Mouse (Mus musculus): ENCODE data around the gene Psmb5. TPM values are rescaled to one million over a fixed set of nuclear protein-coding genes. Genes with fewer than 3 reads are reported as not detected.

Gene Psmb5
- total RNA-seq (2021), result 100 to 1,000 TPM; 195 to 201 TPM

DNA sequence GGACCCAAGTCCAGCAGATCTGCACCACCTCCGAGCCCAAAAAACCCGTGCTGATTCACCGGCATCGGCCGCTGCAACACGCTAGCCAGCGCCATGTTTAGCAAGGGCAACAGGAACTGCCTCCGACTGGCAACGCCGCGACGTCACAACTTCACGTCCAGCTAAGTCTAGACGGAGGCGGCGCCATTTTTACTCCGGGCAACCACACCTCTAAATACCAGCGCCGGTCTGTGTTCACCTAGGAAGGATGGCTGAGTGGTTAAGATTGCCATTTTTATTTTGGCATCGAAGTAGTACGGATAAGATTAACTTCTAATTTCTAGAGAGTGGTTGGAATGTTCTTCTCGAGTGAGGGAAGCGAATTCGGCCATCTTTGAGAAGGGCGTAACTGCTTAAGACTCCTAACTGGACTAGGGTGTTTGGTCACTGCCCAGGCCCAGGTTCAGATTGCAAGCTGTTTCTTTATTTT, at the start of gene Psmb5:
Psmb5 (minus strand) TSS at position 126 of the 469 bp plus-strand sequence.
- intact Hi-C loops (cut with DNase I), result no loop called here
- peak; percentile 77 for DNase-seq (ENCODE audit: low spot score)

DNA sequence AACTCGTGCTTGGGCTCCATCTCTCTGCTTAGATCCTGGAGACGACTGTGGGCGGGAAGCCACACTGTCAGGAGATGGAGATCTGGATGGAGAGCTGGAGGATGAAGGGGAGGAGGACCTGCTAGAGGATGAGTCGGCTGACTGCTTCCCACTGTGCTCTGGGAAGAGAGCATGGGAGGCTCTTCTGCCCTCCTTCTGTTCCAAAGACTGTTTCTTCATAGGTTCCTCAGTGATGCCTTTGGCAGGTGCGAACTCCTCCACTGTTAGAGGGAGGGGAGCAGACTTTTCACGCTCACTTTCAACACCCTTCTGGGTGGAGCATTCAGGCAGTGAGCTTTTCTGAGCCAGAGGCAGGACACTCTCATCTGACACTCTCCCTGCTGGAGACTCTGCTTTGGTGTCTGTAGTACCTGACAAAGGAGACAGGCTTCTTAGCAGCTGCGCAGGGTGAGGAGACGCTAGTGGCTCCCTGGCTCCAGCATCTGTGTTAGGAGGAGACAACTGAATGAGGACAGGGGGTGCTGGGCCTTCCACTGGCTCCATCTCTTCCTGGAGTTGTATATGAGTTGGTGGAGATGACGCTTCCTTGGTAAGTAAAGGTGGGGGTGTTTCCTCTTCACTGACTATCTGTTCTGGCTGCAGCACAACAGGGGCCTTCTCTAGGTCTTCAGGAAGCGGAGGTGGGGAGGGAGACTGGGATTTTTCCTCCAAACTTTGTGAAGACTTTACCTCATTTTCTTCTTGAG, 46.8 kb upstream of the Psmb5 start:
- intact Hi-C loops (cut with DNase I), result no loop called here
- no peak for DNase-seq (ENCODE audit: low spot score)

DNA sequence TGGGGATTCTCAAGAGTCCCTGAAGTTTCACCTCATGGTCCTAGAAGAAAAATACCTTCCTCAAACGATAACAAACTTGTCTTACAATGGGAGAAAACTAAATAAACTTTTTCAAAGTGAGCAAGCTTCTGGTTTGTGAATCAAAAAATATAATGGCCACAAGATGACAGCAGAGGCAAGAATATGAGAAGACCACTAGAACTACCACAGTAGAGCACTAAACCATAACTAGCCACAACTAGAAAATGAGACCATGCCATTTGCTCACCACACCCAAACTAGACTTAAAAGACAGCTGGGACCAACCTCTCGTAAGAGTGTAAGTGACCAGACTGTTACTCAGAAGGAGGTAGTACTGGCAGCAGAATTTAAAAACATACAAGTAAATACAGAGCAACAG, 42.2 kb upstream of the Psmb5 start:
- DNase-seq (ENCODE audit: low spot score), result no peak
- intact Hi-C loops (cut with DNase I), result loop anchor here (2.0 kb wide), 1 partner anchor 41 kb away; no protein-coding TSS in a partner anchor

DNA sequence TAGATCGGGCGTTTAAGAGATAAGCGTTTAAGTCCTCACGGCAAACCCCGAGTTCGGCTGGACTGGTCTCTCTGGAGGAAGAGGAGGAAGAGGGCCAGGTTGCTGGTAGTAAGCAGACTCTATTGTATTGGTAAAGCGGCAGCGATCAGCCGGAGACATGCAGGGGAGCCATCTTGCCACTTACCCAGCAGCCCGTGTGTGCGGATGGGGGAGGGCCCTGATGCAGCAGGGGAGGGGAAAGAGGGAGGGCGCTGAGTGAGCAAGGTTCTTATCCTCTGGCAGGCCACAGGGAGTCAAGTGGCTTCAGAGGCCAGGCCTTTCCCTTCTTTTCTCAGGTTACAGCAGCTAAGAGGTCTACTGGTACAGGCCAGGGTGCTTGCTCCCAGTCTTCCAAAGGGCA, 35.7 kb upstream of the Psmb5 start:
- DNase-seq (ENCODE audit: low spot score), result peak; percentile 75
- intact Hi-C loops (cut with DNase I), result loop anchor here (5.0 kb wide), 1 partner anchor 34 kb away; the partner anchor contains the start of genes 1700123O20Rik and Acin1

DNA sequence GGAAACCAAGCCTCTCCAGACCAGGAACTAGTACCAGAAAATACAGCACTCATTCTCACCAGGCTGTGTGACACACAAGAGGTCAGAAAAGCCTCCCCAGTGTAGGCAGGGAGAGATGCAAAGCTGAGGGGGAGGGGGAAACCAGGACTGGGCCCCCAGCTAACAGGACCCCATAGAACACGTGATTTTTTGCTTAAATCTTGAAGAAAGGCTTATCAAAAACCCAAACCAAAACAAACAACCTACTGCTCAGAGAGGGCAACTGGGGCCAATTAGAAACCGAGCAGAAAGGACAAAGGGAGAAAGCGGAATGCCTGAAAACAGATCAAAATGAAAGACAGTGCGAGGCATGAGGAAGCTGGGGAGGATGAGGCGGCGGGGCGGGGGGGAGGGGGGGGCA, 35.0 kb upstream of the Psmb5 start:
- DNase-seq (ENCODE audit: low spot score), result no peak
- intact Hi-C loops (cut with DNase I), result loop anchor here (5.0 kb wide), 1 partner anchor 35 kb away; the partner anchor contains the start of genes 1700123O20Rik and Acin1

DNA sequence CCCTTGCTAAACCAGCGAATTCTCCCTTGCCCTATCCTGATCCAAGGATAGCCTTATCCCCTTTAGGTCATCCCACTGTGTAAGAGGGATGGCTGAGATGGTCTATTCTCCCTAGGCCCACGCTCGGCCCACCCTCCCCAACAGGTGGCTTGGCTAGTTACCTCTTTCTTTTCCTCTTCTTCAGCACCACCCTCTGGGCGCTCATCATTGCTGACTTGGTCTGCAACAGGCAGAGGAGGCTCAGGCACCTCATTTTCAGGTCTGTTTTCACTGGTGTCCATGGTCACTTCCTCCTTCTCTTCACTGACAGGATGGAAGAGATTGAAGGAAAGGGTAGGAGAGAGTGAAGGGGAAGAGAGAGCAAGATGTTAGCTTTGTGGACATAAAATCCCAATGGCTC, 33.7 kb upstream of the Psmb5 start:
- no peak for DNase-seq (ENCODE audit: low spot score)
- intact Hi-C loops (cut with DNase I), result loop anchor here (2.0 to 5.0 kb wide), 2 partner anchors 36 to 49 kb away; partner anchors contain the start of genes 1700123O20Rik and Acin1

DNA sequence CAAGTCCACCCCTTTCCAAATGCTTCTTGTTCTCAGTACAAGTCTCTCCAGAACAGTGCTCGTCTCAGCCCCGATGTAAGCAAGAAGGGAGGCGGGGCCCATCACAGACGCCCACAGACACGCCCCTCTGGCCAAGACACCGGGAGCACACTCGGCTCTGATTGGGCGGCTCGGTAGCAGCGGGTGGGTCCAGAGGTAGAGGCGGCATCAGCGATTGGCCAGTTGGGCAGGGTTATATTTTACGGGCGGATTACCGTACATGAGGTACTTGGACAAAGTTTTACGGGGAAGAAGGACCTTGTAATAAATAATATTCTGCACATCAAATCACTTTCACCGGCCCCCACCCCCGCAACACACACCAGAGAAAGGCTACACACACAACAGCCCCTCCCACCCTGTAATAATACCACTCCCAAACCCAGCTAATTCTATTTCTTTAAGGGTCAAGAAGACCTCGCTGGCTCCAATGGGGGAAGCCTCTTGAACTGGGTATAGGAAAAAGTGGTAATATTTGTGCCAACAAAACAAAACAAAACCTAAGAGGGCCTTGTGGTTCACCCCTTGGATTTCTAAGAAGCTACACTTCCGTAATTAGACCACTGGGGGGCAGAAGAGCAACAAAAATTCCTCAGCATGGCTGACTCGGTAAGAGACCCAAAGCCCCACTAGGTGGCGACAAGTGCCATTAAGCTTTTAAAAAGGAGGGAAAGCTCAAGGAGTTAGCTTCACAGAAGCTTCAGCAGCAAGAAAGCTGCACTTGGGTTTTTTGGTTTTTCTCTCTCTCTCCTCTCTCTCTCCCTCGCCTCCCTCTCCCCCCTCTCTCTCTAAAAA, 33.0 kb upstream of the Psmb5 start:
- intact Hi-C loops (cut with DNase I), result loop anchor here (2.0 to 5.0 kb wide), 2 partner anchors 36 to 50 kb away; partner anchors contain the start of genes 1700123O20Rik and Acin1
- DNase-seq (ENCODE audit: low spot score), result peak; percentile 53

DNA sequence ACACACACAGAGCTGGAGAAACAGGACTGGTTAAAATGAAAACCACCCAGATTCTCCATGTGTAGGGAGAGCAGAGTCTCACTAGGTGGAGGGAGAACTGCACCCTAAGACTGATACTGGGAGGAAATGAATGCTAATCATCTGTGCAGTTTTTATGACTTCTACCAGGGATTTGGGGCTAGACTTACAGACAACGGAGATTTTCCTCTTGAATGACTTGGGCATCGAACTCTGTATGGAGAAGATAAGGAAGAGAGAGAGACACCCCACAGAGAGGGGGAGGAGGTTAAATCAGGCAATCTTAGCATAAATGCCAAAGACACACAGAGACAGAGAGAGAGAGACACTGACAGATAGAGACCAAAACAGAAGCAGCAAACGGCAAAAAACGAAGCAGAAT, 30.1 kb upstream of the Psmb5 start:
- intact Hi-C loops (cut with DNase I), result loop anchor here (10.0 kb wide), 1 partner anchor 423 kb away; no protein-coding TSS in a partner anchor

DNA sequence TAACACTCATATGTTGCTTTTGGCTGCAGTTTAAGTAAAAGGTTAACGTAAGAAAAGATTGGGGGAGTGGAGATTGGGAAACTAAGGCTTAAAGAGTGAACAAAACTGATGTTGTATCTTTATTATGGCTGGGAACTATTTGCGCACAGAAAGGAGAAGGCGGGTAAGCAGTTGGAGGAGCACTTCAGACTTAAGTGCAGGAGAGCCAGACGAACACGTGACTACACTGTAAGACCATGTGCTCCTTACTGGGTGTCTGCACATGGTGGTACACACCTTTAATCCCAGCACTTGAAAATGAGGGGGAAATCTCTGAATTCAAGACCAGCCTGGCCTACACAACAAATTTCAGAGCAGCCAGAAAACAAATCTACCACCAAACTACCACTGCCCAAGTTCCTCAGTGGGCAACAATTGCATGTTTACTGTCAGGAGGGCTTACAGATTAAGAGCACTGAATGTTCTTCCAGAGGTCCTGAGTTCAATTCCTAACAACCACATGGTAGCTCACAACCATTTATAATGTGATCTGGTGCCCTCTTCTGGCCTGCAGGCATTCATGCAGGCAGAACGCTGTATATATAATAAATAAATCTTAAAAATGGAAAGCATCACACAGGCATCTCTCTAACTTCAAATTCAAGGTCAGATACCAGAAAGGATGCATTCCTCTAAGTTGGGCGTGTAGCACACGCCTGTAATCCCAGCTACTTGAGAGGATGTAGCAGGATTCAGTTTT, 29.2 kb upstream of the Psmb5 start:
- intact Hi-C loops (cut with DNase I), result loop anchor here (10.0 kb wide), 1 partner anchor 422 kb away; no protein-coding TSS in a partner anchor
- DNase-seq (ENCODE audit: low spot score), result no peak

More for the DNA sequence above, 30.1 kb upstream of the Psmb5 start:
- no peak for DNase-seq (ENCODE audit: low spot score)

DNA sequence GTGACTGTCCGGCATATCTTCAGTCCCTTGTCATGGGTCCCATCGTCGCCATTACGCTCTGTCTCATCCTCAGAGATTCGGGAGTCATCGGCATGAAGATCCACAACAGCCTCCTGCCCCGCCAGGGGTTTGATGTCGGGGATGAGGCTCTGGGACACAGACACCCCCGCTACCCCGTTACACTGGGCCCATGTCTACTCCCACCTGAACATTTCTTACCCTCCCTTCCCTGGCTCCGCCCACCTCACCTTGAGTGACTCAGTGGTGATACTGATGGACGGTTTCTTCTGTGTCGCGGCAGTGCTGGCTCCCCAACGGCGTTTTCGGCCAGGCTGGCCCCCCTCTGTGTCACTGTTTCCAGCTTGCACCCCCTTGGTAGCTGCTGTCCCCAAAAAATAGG, 28.6 kb upstream of the Psmb5 start:
- intact Hi-C loops (cut with DNase I), result loop anchor here (10.0 kb wide), 1 partner anchor 422 kb away; no protein-coding TSS in a partner anchor
- DNase-seq (ENCODE audit: low spot score), result no peak

DNA sequence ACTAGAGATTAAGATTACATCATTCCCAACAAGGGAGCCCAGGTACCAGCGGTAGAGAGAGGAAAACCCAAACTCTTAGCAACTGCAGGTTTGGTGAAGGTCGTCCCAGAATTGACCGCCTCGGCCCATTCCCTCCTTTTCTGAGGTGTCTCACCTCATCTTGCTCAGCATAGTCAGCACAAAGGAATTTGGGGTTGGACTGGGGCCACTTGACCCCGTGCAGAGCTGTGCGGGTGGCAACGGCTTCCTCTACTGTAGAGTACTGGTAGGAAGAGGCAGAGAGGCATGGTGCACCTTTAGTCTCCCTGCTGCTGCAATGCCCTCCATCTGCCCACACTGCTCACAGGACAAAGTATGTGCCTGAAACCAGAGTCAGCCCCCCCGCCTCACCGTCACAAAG, 26.5 kb upstream of the Psmb5 start:
- intact Hi-C loops (cut with DNase I), result loop anchor here (10.0 kb wide), 1 partner anchor 419 kb away; no protein-coding TSS in a partner anchor
- no peak for DNase-seq (ENCODE audit: low spot score)

DNA sequence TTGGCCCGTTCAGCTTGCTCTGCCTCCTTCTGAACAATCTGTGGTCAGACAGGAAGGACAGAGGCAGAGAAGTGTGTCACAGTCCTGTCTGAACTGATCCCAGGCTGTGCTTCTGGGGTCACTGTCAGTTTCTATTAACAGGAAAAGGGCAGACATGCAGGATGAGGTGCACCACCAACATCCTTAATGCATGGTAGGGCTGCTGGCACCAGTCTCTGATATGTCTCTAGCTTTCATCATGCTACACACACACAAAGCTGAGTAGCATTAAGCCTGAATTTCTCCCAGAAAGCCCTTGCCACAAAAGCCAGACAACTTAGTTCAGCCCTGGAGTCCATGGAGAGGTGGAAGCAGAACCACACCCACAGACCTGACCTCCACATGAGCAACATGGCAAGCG, 25.2 kb upstream of the Psmb5 start:
- DNase-seq (ENCODE audit: low spot score), result no peak
- intact Hi-C loops (cut with DNase I), result loop anchor here (10.0 kb wide), 1 partner anchor 418 kb away; no protein-coding TSS in a partner anchor

DNA sequence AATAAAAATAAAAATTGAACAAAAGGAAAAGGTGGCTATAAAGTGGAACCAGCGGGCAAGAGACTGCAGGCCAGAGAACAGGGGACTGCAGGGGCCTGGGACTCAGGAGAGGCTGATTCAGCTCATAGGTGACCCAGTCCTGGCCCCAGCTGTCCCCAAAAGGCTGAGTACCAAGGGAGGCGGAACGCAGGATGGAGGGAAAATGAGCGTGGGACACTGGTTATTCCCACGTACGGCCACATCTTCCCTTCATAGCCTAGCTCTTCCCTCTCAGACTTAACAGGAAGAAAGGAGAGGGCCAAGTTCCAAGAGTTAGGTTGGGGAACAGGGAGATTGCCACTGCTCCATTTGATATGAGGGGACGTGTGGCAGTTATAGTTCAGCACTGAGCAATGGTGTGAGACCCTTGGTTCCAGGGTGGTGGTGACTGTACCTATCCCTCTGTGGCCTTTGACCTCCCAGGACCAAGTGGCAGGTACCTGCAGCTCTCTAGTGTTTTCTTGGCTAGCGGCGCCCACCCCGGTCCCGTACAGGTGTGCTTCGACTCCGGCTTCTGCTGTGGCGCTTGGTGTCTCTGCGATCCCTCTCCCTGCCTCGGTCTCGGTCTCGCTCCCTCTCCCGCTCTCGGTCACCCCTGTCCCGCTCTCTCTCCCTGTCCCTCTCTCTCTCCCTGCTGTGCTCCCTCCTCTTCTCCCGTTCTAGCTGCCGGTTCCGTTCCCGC, 24.6 kb upstream of the Psmb5 start:
- no peak for DNase-seq (ENCODE audit: low spot score)
- intact Hi-C loops (cut with DNase I), result loop anchor here (10.0 kb wide), 1 partner anchor 418 kb away; no protein-coding TSS in a partner anchor

DNA sequence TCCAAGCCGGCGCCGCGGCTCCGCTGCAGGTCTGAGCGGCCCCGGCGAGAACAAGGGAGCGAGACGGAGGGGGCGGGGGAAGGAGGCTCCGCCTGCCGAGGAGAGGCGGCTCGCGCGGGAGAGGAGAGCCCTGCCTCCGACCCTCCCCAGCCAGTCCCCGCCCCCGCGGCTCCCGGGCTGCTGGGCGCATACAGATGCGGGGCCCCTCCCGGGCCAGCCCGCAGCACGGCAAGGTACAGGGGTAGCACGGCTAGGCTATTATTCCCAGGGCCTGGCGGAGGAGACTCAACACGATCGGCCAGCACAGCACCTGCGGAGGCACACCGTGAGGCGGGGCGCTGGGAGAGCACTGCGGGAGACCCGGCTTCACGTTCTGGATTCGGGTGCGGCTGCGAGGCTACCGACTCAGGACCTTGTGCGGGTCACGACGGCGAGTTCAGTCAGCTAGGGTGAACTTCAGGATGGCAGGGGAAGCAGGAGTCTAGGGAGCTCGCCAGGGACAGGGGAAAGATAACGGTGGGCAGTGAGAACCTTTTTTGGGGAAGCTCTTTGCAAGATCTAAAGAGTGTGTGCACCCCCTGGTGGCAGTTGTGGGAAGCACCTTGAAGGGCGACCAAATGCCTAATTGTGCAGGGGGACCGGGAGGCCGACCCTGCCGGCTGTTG, 23.6 kb upstream of the Psmb5 start, which contains the start of gene Cdh24:
Cdh24 (minus strand) TSS at position 60 of the 665 bp plus-strand sequence.
- intact Hi-C loops (cut with DNase I), result loop anchor here (1.0 to 10.0 kb wide), 2 partner anchors 72 to 417 kb away; no protein-coding TSS in a partner anchor
- peak; percentile 77 for DNase-seq (ENCODE audit: low spot score)

DNA sequence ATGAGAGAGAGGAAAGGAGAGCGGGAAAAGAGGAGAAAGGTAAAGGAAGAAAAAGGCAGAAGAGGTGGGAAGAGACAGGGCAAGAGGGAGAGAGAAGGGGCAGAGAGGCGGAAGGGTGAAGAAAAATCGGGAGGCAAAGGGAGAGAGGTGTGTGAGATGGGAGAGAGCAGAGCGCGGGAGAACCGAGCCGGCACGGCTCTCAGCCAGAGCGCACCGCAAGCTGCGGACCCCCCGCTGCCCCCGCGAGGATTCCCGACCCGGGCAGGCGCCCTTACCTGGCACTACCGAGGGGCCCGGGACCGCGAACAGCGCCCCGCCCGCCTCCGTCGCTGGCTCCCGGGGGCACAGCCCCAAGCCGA, 23.1 kb upstream of the Psmb5 start, which contains the start of gene Gm17606:
Gm17606 (plus strand) TSS at position 7 of the 359 bp plus-strand sequence.
- DNase-seq (ENCODE audit: low spot score), result no peak

DNA sequence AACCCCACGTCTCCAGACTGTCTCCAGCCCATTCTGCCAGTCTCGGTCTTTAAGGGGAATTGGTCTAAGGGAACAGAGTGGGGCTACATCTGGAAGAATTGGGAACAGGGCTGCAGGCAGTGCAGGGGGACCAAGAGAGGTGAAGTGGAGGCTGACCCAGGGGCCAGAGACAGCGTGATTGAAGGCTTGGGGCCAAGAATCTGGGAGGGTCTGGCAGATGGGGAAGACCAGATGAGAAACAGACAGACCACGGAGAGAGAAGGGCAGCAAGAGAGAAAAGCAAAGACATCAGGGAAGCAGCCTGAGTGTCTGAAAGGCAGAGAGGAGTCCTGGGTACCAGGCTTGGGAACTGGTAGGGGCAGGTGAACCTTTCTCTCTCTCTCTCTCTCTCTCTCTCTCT, 22.3 kb upstream of the Psmb5 start:
- intact Hi-C loops (cut with DNase I), result loop anchor here (10.0 kb wide), 1 partner anchor 415 kb away; no protein-coding TSS in a partner anchor
- no peak for DNase-seq (ENCODE audit: low spot score)

More for the DNA sequence above, 23.1 kb upstream of the Psmb5 start, which contains the start of gene Gm17606:
- intact Hi-C loops (cut with DNase I), result loop anchor here (1.0 to 10.0 kb wide), 2 partner anchors 72 to 416 kb away; no protein-coding TSS in a partner anchor

DNA sequence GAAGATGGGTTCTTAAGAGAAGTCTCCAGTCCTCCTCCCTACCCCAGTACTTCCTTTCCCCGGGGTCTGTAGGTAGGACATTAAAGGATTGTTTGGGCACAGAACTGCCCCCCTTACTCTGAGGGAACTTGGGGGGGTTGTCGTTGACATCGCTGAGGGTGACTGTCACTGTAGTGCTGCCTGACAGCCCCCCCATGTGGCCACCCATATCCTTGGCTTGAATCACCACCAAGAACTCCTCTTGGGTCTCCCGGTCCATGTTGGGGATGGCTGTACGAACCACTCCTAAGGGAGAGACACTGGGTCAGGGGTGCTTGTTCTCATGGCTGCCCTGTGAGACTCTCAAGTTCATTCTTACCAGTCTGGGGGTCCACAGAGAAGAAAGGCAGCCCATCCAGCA, 20.4 kb upstream of the Psmb5 start:
- intact Hi-C loops (cut with DNase I), result no loop called here
- DNase-seq (ENCODE audit: low spot score), result no peak

DNA sequence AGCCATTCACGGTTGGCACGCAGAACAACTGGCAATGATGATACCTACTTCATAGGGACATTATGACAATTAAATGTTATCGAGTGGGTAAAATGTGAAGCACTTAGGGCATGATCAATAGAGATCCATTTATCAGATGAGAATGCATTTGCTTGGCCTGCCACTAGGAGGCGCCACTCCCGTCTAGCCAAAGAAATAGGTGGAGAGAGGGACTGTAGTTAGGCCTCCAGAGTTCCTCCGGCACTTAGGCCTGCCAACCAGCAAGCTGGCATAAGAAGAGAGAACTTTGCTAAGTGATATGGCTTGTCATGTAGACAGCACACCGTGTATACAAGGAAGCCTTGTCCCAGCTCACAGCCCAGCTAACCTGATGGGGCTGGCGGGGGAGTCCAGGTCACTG, 19.1 kb upstream of the Psmb5 start:
- DNase-seq (ENCODE audit: low spot score), result no peak
- intact Hi-C loops (cut with DNase I), result no loop called here

Measured in heart, postnatal 25 days (tissue).